ENCODE assay signal across 10 mouse cellular contexts in the genomic region with DNA sequence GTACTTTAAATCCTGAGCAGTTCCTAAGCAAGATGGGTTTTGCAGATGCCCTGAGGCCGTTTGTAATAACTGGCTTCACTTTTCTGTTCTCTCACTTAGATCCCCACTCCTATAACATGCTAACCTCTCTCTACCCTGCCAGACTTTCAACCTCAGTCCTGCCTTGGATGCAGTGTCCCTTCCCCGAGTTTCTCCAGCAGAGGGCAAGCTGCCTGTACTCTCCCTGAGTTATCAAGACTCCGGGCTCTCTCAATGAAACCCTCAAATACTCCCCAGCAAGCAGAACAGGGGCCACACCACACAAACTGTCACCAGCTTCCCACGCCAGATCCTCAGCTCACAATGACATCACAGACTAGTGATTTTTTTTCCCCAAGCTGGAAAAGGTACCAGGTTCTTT.
DNase-seq lines count a peak whose midpoint lies in the region; ATAC-seq and TF ChIP-seq lines count a peak whose summit lies in the region.
"Had no signal": no experiment of that assay in that cellular context is flagged by ENCODE, and none has a peak within 500 bp of the region (broad histone marks: within the 10 kb centered on the region; RNA-seq: fewer than 3 reads in every experiment).

No protein-coding gene starts in this region.

- no peaks in the 10 kb centered on the region for H3K4me1 ChIP-seq in kidney, embryonic 16.5 days (ENCODE audit: insufficient read depth, low read length)
- no peaks in the 10 kb centered on the region for H3K4me1 ChIP-seq in ES-Bruce4 (ENCODE audit: control insufficient read depth, insufficient read depth, low read length)

- peak; percentile 39 for TF ChIP-seq CTCF in ES-Bruce4 (IDR thresholded peaks at IDR 0.05; ENCODE audit: low read depth, low read length)

- no peaks in the 10 kb centered on the region for H3K9me3 ChIP-seq in kidney, embryonic 16.5 days (ENCODE audit: low read length)
- H3K9me3 ChIP-seq in ES-Bruce4 (replicated peaks; ENCODE audit: control insufficient read depth, insufficient read depth, low read length, poor library complexity, severe bottlenecking) = no peaks in the 10 kb centered on the region

- DNase-seq in cerebellum, postnatal 36 days = peak; percentile 17 to 20
- no peak for DNase-seq in cerebellum, postnatal 4 days (ENCODE audit: low spot score in 2 of 2)
- peak; percentile 30 to 41 for DNase-seq in kidney, postnatal 4 days
- DNase-seq in embryo, embryonic 9.5 days (ENCODE audit: extremely low spot score) = peak; percentile 7
- DNase-seq: heart, adult 11 months; lung, adult 2 months had no signal

- H3K9ac ChIP-seq in kidney, embryonic 16.5 days (replicated peaks; ENCODE audit: low read length) = no peak overlapping the region
- H3K9ac ChIP-seq in ES-Bruce4 (ENCODE audit: low read depth, poor library complexity, severe bottlenecking) = no peak overlapping the region

- H3K36me3 ChIP-seq in kidney, embryonic 16.5 days (ENCODE audit: insufficient read depth, low read length) = no peaks in the 10 kb centered on the region
- H3K36me3 ChIP-seq in ES-Bruce4 (ENCODE audit: control insufficient read depth, insufficient read depth, low read length, poor library complexity, severe bottlenecking) = no peaks in the 10 kb centered on the region

- H3K27ac ChIP-seq in kidney, embryonic 16.5 days (ENCODE audit: low read length) = no peak overlapping the region
- H3K27ac ChIP-seq in ES-Bruce4 (ENCODE audit: insufficient read depth, low read length) = no peak overlapping the region

- peaks cover 4% of the 10 kb centered on the region; the same call in 1 of the 2 replicates for H3K27me3 ChIP-seq in kidney, embryonic 16.5 days (ENCODE audit: insufficient read depth, low read length)
- H3K27me3 ChIP-seq in ES-Bruce4 (ENCODE audit: control insufficient read depth, insufficient read depth, low read length, poor library complexity, severe bottlenecking) = no peaks in the 10 kb centered on the region

- 34% methylated on average over 4 of the region's 4 CpGs for WGBS in kidney, embryonic 16.5 days

- no peak for ATAC-seq in kidney, embryonic 16.5 days (ENCODE audit: low FRiP score, low TSS enrichment)
- no peak for ATAC-seq in megakaryocyte-erythroid progenitor cell, adult 5-6 weeks (replicated peaks; ENCODE audit: low FRiP score, low TSS enrichment, poor library complexity, severe bottlenecking)
- no peak for ATAC-seq in inflammation-experienced regulatory T-cells, adult 6 months

- H3K4me2 ChIP-seq in kidney, embryonic 16.5 days (replicated peaks; ENCODE audit: low read depth, low read length) = no peak overlapping the region

- TF ChIP-seq EP300 in ES-Bruce4 (IDR thresholded peaks at IDR 0.05; ENCODE audit: insufficient read depth, low read depth, low read length) = no peak

- H3K4me3 ChIP-seq in kidney, embryonic 16.5 days (ENCODE audit: low read length) = no peak overlapping the region
- H3K4me3 ChIP-seq in ES-Bruce4 (ENCODE audit: low read depth, low read length) = no peak overlapping the region

- TF ChIP-seq POLR2A in ES-Bruce4 (IDR thresholded peaks at IDR 0.05; ENCODE audit: insufficient read depth, low read length) = no peak

Comparison
In these comparisons a context has a peak if more than half of its experiments do, and no peak if none do; other contexts are left out.
1. DNase-seq: peak in cerebellum, postnatal 36 days (2 of 2), kidney, postnatal 4 days (2 of 2) and embryo, embryonic 9.5 days (single experiment); none in cerebellum, postnatal 4 days (0 of 2).